Mouse (Mus musculus) layer of hippocampus, postnatal 14 days (tissue): ENCODE measurements around the gene Fam71e1. TPM values are rescaled to one million over a fixed set of nuclear protein-coding genes. Genes with fewer than 3 reads are reported as not detected.
A peak's percentile ranks its signal among the peaks of the same experiment; 100 is the strongest.

ENCODE experiments used
- DNase-seq, 2 experiments: peaks; one replicate each; pipeline ENCODE4 v3.0.0; 2021 to 2022; ENCODE audit warnings: low spot score in 2 of 2, mixed read lengths in 1 of 2
- microRNA-seq, 2 experiments: library from miRNA; unstranded; fragments of <30 nt; microRNA quantifications; one replicate each; pipeline ENCODE4 v1.2.0; 2021
- total RNA-seq, 2 experiments: library from RNA; stranded (reverse); gene quantifications; 2 replicates each; pipeline ENCODE4 v1.2.3; 2021

Gene Fam71e1
- total RNA-seq, 2 experiments from 2014 or later, result 29.8 to 48.4 TPM

DNA sequence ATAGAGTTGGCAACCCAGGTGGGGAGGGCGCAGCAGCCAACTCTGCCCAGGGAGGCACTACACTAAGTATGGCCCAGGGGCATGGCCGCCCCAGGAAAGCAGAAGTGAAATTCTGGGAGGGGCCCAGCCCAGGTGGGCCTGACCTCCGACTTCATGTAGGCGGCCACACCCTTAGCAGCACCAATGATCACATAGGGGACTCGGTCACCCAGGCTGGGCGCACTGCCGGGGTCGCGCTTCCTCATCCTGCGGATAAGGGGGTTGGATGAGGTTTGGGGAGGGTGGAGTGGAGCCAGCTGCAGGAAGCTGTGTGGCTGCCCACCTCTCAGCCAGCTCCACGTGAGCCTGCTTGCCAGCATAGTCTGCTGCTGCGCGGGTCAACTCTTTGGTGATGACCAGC is 37.9 kb downstream of the Fam71e1 start:
- no peak for DNase-seq

DNA sequence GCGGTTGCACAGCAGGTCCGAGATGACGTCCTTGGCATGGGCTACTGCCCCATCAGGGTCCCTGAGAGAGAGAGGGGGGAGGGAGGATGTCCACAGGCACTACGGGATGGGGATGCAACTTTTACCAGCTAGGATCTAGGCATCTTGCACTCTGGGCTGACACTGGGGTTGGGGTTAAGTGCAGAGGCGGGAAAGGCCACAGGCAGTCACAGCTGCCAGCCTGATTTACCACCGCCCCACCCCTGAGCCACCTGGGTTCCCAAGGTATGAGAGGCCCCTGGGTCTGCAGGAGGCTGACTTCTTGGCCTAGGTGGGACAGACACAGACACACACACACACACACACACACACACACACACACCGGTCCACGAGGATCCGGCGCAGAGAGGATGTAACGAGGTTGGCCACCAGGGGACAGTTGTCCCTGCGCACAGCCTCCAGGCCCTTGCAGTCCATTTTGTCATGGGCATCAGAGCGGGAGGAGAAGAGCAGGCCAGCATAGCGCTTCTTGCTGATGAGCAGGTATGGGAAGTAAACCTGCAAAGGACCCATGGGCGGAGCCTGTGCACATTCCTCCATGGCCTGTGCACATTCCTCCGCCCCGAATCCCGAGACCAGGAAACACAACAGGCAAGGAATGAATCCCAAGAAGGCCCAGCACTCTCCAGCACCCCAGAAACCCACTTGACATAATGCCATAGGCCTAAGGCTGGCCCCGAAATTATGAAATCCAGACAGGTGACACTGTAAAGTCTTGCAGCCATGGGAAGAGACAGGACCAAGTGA is 38.5 kb downstream of the Fam71e1 start:
- DNase-seq, result no peak

DNA sequence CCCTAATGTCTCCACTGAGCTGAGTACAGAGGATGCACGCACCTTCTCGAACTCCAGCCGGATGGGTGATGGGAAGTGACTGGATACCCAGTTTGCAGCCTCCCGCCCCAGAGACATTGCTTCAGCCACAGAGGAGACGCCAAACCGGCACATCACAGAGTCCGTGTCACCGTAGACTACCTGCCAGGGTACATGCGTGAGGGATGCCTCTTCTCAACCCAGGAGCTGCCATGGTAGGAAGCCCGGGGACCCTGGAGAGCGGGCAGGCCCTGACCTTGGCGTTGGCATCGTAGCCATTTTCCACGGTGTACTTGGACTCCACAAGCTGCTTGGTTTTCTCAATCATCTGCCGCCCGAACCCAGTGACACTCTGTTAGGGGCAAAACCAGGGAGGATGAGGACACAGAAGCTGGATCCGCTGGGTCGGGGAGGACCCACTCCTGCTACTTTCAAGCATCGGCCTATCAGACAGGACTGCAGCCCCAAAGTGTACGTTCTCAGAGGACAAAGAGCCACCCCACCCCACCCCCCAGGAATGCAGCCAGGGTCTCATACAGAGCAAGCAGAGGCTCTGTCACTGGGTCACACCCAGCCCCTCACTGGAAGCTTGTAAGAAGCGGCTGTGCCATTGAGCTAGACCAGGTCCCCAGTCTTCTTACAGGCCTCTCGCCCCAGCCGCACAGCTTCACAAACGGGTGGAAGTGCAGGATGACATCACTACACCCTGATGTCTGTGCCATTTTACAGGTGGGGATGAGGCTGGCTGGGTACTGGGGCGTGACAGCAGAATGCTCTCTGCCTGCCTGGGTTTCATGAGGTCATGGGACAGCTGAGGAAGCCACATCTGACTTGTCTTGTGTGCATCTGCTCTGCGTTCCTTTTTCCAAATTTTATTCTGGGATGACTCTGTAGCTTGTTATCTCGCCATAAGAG is 39.5 kb downstream of the Fam71e1 start:
- no peak for DNase-seq

DNA sequence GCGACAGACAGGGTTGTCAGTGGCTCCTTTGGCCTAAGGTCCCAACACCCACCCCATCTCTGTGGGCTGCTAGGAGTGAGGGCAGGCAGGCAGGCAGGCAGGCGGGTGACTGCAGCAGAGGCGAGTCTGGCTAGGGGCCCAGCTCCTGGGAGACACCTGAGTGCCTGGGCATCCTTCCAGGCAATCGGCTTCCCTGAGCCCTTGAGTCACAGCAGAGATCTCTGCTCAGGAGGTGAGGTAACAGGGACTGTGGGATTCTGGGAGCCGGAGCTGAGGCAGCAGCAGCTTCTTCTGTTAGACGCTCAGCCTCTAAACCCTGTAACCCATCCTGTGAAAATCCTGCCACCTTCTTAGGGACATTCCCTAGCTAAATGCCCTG is 40.2 kb downstream of the Fam71e1 start:
- no peak for DNase-seq

DNA sequence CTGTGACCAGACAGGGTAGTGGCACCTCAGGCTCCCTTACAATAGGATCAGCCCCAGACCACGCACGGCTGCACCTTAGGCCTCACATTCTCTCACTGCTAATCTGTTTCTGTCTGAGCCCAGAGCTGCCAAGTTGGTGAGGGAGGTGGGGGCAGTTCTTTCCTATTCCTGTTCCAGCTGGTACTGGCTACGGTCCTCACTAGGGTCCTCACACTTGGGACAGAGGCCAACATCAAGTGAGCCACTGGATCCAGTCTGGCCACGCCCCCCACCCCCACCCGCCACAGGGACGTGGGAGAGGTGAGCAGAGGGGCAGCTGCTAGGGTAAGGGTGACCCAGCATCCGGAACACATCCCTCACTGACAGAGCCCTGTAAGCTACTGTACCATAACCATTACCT is 40.6 kb downstream of the Fam71e1 start:
- DNase-seq, result no peak

DNA sequence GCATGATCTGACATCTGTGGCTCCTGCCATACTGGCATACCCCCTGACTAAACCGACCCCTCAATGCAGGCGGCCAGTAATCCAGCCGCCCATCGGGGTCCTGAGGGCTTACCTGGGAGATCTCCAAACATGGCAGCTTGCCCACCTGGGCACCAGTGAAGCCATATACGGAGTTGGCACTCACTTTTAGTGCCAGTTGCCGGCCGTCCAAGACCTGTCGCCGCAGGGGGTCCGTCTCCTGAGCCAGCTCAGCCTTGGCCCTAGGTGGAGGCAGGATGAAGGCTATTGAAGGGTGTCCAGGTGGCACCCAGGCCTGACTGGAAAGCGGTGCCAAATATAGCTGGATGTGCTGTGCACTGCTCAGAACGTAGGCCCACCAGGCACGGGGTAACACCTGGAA is 41.1 kb downstream of the Fam71e1 start:
- DNase-seq, result no peak

DNA sequence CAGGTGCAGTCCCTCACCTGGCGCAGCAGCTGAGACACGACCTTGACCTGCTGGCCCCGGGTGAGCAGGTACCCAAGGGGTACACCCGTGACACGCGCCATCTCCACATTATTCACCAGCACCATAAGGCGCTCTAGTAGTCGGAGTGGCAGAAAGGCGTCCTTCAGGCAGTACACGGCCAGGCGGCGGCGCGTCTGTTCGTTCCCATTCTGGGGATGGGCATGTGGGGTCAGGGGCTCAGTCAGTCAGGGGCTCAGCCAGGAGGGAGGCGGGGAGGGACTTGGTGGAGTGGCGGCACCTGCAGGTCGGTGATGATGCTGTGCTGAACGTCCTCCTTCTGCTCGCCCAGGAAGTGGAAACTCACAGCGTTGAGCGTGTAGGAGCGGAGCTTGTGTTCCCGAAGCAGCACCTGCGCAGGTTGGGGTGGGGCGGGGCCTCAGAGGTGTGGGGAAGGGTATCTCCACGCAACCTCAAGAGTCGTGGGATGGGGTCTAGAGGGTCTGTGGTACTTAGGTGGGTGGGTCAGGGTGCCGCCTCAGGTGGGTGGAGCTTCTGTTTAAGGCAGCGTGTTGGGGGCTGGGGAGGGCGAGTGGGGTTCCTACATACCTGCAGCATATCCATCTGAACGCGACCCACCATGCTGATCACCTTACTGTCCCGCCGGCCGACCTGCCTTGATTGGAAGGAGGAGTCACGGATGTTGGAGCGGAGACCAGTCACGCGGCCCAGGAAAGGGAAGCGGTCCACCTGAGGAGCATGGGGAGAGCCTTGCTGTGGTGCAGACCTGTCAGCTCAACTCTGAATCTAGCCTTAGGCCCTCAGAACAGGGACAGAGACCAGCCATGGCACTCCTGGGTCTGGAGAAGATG is 42.6 kb downstream of the Fam71e1 start:
- DNase-seq, result no peak

DNA sequence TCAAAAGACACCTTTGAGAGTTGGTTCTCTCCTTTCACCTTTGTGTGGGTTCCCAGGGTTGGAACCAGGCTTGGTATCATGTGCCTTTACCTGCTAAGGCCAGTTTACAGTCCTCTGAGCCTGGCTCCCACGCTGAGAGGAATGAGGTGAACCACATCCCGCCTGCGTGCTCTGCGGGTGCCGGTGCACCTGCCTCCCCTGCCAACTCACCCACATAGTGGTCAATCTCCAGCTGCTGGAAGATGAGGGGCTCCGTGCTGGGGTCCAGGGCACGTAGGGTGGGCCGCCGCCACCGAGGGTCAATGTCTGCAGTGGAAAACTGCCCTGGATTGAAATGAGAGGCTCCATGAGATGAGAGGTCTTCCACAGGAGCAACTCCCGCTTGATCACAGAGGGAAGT is 46.2 kb downstream of the Fam71e1 start:
- no peak for DNase-seq

DNA sequence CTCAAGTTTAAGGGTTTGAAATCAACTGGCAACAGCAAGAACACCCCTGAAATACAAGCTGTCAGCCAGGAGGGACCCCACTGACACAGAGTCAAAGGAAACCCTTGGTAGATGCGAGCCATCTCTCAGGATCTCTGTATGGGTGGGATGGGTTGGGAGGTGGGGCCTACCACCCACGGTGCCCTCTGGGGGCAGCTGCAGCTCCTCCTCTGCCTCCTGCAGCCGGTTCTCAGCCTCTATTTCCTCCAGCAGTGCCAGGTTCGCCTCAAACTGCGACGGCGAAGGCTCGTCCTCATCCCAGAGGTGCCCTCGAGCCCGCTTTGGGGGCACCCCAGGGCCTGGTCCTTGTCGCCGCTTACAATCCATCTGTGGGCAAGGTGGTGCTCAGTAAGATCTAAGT is 46.7 kb downstream of the Fam71e1 start:
- no peak for DNase-seq

DNA sequence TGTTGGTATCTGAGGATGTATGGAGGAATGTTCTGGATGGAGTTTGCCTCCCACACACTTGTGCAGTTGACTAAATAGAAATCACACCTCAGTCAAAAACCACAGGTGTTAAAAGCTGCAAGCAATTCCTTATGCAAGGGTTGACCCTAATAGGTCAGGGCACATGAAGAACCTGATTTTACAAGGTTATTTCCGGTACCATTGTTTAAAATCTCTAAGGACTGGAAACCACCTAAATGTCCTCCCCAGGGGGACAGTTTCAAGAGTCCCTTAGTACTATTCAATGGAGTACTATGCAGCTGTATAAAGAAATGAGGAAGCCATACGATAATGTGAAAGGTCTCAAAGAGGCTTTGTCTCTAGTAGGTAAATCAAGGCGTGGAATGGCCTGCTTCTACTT is 49.9 kb downstream of the Fam71e1 start:
- no peak for DNase-seq

DNA sequence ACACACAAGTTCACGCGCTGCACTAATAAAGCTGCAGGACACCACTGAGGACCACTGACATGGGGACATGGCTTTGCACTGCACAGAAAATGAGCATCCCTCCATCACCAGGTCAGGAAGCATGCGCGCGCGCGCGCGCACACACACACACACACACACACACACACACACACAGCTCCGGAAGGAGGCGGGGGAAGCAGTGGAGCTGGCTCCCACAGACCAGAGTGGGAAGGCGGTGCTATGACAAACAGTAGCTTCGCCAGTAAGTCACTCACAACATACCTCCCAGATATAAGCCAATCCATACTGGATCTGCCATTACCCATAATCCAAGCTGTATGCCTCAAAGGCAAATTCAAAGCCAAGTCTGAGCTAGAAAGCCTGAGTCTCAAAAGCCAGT is 50.7 kb downstream of the Fam71e1 start:
- DNase-seq, result no peak

DNA sequence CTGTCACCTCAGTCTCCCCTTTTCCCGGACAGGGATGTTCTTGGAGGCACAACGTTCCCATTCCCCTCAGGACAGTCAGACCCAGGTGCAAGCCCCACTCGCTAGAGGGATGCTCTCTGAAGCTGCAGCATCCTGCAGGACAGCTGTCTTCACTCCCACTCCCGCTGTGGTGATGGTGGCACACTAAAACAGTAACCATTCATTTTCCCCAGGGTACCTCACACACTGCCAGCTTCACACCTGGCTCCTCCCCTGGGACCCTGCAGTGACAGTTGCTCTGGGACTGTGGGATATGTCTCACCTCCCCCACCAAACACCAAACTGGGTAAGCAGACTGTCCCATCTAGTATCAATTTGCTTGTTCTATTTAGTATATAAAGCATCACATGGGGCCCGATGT is 51.3 kb downstream of the Fam71e1 start:
- no peak for DNase-seq

DNA sequence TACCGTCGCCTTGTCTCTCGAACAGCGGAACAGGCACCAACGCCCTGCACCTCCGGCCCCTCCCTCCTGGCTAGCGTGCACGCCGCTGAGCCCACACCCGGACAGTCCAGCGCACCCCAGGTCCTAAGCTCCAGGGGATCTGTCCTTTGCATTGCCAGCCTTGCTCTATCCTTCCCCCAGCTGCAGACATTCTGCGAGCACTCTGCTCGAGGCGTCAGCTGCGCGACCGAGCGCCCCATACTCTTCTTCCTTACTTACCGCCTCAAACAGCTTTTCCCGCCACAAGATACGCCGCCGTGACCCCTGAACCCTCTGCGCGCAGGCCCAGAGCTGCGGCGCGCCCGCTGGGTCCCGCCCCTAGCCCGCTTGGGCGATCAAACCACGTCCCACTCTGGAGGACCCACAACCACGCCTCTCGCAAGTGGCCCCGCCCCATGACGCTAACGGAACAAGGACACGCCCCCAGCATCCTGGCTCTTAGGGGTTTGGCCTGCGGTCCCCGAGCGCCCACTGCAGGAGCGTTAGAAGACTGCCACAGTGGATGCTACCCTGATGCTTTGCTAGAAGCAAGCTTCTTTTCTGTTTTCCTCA is 52.2 kb downstream of the Fam71e1 start, which contains the start of gene Pold1:
Gene Pold1, minus strand, starts transcription at position 353 of the 591 bp plus-strand sequence.
- DNase-seq, result peak; percentile 98 to 100

DNA sequence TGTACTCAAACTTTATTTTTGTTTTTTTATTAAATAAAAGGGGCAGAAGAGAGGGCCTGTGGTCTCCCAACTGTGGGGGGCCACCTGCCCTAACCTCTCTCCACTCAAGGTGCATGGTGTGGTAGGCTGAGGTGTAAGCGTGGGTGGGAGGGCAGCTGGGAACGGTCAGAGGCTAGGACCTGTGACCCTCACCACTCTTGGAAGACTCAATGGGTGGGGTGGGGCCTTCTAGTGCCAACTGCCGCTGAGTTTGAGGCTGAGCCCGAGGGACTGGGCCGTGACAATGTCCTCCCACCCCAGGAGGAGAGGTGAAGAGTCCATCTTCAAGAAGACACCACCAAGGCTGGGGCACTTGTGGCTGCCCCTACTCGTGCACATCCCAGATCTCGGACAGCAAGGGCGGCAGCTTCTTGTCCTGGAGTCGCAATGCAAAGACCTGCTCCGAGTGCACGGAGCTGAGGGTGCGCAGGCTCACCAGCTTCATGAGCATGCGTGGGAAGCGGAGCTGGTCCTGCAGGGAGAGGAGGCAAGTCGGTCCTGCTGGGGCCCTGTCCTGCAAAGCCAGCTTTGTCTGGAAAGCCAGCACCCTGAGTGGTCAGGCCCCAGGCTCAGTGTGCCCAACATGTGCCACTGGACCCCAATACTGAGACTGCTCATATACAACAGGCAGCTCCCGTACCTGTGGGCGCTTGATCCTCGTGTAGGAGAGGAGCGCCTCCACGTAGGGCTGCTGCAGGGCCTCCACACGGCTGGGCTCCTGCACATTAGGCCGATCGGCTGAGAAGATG is 53.4 kb downstream of the Fam71e1 start:
- DNase-seq, result no peak

DNA sequence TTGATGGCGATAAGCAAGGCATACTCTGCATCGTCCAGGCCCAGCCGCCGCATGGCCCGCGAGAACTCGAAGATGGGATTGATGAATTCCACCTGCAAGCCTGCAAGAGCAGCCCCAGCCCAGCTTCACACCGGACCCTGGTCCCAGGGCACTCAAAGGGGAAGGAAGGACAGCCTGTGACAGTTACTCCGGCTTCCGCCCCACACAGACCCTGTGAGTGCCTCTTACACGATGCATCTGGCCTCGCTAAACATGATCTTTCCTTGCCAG is 54.0 kb downstream of the Fam71e1 start:
- no peak for DNase-seq

Small RNA genes lying within 50 kb of the gene (microRNA-seq; reads per million reads assigned to microRNA genes)
- gene Mir7052 (2.9 to 4.0 reads per million in 2 experiments), gene Mir7053 (0.45 to 0.57 reads per million in 2 experiments)

Other genes starting within 250 kb of the Fam71e1 start
- gene 1700028J19Rik, start 249.9 kb upstream of the Fam71e1 start, total RNA-seq, result 1 to 10 TPM; 1.4 to 1.5 TPM
- gene 2410002F23Rik, start 249.9 kb upstream of the Fam71e1 start, total RNA-seq, result 100 to 1,000 TPM in 1 of 2 experiments, 10 to 100 TPM in 1; 83.1 to 105 TPM
- not detected for gene Acp4, start 239.2 kb upstream of the Fam71e1 start, total RNA-seq
- not detected for gene Gm15517, start 235.1 kb upstream of the Fam71e1 start, total RNA-seq
- gene Clec11a, start 189.7 kb upstream of the Fam71e1 start, total RNA-seq, result 1 to 10 TPM; 2.5 to 2.8 TPM
- gene Shank1, start 186.3 kb upstream of the Fam71e1 start, total RNA-seq, result 100 to 1,000 TPM; 566 to 582 TPM
- 10 to 100 TPM; 95.5 to 98.4 TPM for gene Syt3, start 112.5 kb upstream of the Fam71e1 start, total RNA-seq
- 1 to 10 TPM; 2.3 TPM for gene 1700008O03Rik, start 110.8 kb upstream of the Fam71e1 start, total RNA-seq
- gene Lrrc4b, start 67.6 kb upstream of the Fam71e1 start, total RNA-seq, result 100 to 1,000 TPM; 299 to 301 TPM
- 10 to 100 TPM; 15.0 to 15.4 TPM for gene Aspdh, start 31.2 kb upstream of the Fam71e1 start, total RNA-seq
- 10 to 100 TPM; 60.7 to 64.3 TPM for gene Josd2, start 28.6 kb upstream of the Fam71e1 start, total RNA-seq
- 100 to 1,000 TPM; 163 to 173 TPM for gene Emc10, start 52 bp upstream of the Fam71e1 start, total RNA-seq
- gene Mybpc2, start 28.1 kb downstream of the Fam71e1 start, total RNA-seq, result under 1 TPM in 1 of 2 experiments, not detected in 1; 0.10 TPM
- not detected for gene Spib, start 35.5 kb downstream of the Fam71e1 start, total RNA-seq
- 1 to 10 TPM; 5.8 to 8.8 TPM for gene Pold1, start 52.3 kb downstream of the Fam71e1 start, total RNA-seq
- 10 to 100 TPM; 58.7 to 63.2 TPM for gene Nr1h2, start 57.4 kb downstream of the Fam71e1 start, total RNA-seq
- gene Napsa, start 75.8 kb downstream of the Fam71e1 start, total RNA-seq, result under 1 TPM in 1 of 2 experiments, not detected in 1; 0.30 TPM
- gene Kcnc3, start 94.1 kb downstream of the Fam71e1 start, total RNA-seq, result 100 to 1,000 TPM; 146 to 149 TPM
- 10 to 100 TPM; 20.9 to 24.6 TPM for gene Myh14, start 174.3 kb downstream of the Fam71e1 start, total RNA-seq
- gene Izumo2, start 212.2 kb downstream of the Fam71e1 start, total RNA-seq, result not detected